Mouse (Mus musculus) C2C12 (cell line): ENCODE results near the gene Cyp46a1.

Experiments used
- CEBPB ChIP-seq: IDR thresholded peaks from one replicate; pipeline ENCODE4 v1.6.1; 2011; ENCODE audit warnings: low read depth, mild to moderate bottlenecking, control low read depth, moderate library complexity
- CTCF ChIP-seq: IDR thresholded peaks from one replicate; pipeline ENCODE4 v1.5.1; 2011; ENCODE audit not compliant: control insufficient read depth, insufficient read depth, insufficient read length
- MAX ChIP-seq: IDR thresholded peaks from one replicate; pipeline ENCODE4 v1.6.1; 2011; ENCODE audit warnings: mild to moderate bottlenecking, control low read depth
- USF1 ChIP-seq: IDR thresholded peaks from one replicate; pipeline ENCODE4 v1.6.1; 2011; ENCODE audit warnings: low read depth, mild to moderate bottlenecking, control low read depth, moderate library complexity

GRCm38 (mm10) chr12:108316655-108317054 lies 17.5 kb upstream of the Cyp46a1 start:
- TF ChIP-seq CTCF (no peak), CEBPB (no peak), MAX (no peak), USF1 (no peak)
